Mouse (Mus musculus) lung, postnatal 4 days (tissue): ENCODE results near the gene Klhl12.
A peak's percentile ranks its signal among the peaks of the same experiment; 100 is the strongest.
"Not testable (repeated sequence)": the region's sequence is repeated elsewhere in the genome, so short reads cannot be mapped to it uniquely, and the experiment has no call there.

Source experiments
- DNase-seq, 2 experiments: peaks; one replicate each; pipeline ENCODE4 v3.0.0; 2021

Gene Klhl12

GRCm38 (mm10) chr1:134454904-134455824, at the start of gene Klhl12:
Klhl12 (plus strand) TSS chr1:134455531.
- peak; percentile 94 to 96 for DNase-seq

- no peak for DNase-seq
These were observed 48.9 kb upstream of the Klhl12 start for GRCm38 (mm10) chr1:134406414-134406771.

GRCm38 (mm10) chr1:134408080-134408479, 47.3 kb upstream of the Klhl12 start:
- DNase-seq: no peak

- DNase-seq: no peak
These were observed 43.4 kb upstream of the Klhl12 start for GRCm38 (mm10) chr1:134411706-134412629.

GRCm38 (mm10) chr1:134414038-134414437, 41.3 kb upstream of the Klhl12 start:
- DNase-seq: no peak

- DNase-seq: no peak
These were observed 40.7 kb upstream of the Klhl12 start for GRCm38 (mm10) chr1:134414501-134415167.

- peak; percentile 98 to 99 for DNase-seq
These were observed 40.0 kb upstream of the Klhl12 start, which contains the start of gene Adipor1 for GRCm38 (mm10) chr1:134415168-134415831. Adipor1 (plus strand) TSS chr1:134415378.

GRCm38 (mm10) chr1:134418414-134418975, 36.8 kb upstream of the Klhl12 start:
- no peak for DNase-seq

GRCm38 (mm10) chr1:134419176-134419575, 36.2 kb upstream of the Klhl12 start:
- DNase-seq: no peak

GRCm38 (mm10) chr1:134419751-134420458, 35.4 kb upstream of the Klhl12 start:
- DNase-seq: peak; percentile 38 to 44

GRCm38 (mm10) chr1:134423911-134424310, 31.4 kb upstream of the Klhl12 start:
- no peak for DNase-seq

GRCm38 (mm10) chr1:134426289-134426688, 29.0 kb upstream of the Klhl12 start:
- no peak for DNase-seq

- no peak for DNase-seq
These were observed 22.3 kb upstream of the Klhl12 start for GRCm38 (mm10) chr1:134433002-134433401.

- DNase-seq: no peak
These were observed 21.9 kb upstream of the Klhl12 start for GRCm38 (mm10) chr1:134433473-134433872.

- peak in 1 of 2 experiments; percentile 42 for DNase-seq
These were observed 19.9 kb upstream of the Klhl12 start for GRCm38 (mm10) chr1:134435414-134435813.

GRCm38 (mm10) chr1:134440437-134440836, 14.9 kb upstream of the Klhl12 start:
- DNase-seq: no peak

- not testable (repeated sequence) for DNase-seq
These were observed 13.6 kb upstream of the Klhl12 start for GRCm38 (mm10) chr1:134441737-134442136.

GRCm38 (mm10) chr1:134442394-134442793, 12.9 kb upstream of the Klhl12 start:
- no peak for DNase-seq

- DNase-seq: not testable (repeated sequence)
These were observed 12.0 kb upstream of the Klhl12 start for GRCm38 (mm10) chr1:134443288-134443687.

- DNase-seq: no peak
These were observed 9.9 kb upstream of the Klhl12 start for GRCm38 (mm10) chr1:134445418-134445817.

- not testable (repeated sequence) for DNase-seq
These were observed 6.8 kb upstream of the Klhl12 start for GRCm38 (mm10) chr1:134448537-134448936.
